18 mouse cellular contexts compared by ENCODE assay signal in the genomic region with DNA sequence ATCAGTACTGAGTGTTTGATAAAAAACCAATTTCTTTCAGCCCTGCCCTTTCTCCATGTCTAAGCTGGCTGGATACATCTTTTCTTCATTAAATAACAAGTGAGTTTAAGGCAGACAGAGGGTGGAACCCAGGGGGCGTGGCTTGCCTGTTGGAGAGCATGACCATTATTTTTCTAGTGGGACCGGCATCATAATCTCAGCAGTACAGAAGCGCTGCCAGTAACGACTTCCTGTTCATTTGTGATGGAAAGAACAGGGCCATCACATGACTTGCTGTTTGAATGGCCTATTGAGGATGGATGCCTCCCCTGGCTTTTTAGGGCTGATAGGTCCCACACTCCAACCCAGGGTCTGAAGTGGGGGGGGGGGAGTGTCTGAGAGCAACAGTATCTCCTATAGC. TPM values are rescaled to one million over a fixed set of nuclear protein-coding genes. Genes with fewer than 3 reads are reported as not detected.
DNase-seq lines count a peak whose midpoint lies in the region; TF ChIP-seq lines count a peak whose summit lies in the region.
"Had no signal": no experiment of that assay in that cellular context is flagged by ENCODE, and none has a peak within 500 bp of the region (broad histone marks: within the 10 kb centered on the region; RNA-seq: fewer than 3 reads in every experiment).

No protein-coding gene starts in this region.

- H3K4me3 ChIP-seq in kidney, adult 2 months (ENCODE audit: insufficient read depth, low read depth, low read length), result no peak overlapping the region
- H3K4me3 ChIP-seq in gastrocnemius, adult 2 months, result no peak overlapping the region
- H3K4me3 ChIP-seq in thymus, adult 2 months (ENCODE audit: control insufficient read depth, insufficient read depth, low read length), result no peak overlapping the region
- H3K4me3 ChIP-seq: erythroblast, embryonic 14.5 days; myocyte had no signal

- no peaks in the 10 kb centered on the region for H3K36me3 ChIP-seq in kidney, adult 2 months (ENCODE audit: control insufficient read depth, insufficient read depth, low read length)
- no peaks in the 10 kb centered on the region for H3K36me3 ChIP-seq in thymus, adult 2 months (ENCODE audit: control insufficient read depth, insufficient read depth, low read length)

- no peaks in the 10 kb centered on the region for H3K27me3 ChIP-seq in kidney, adult 2 months (replicated peaks; ENCODE audit: control insufficient read depth, insufficient read depth, low read length)
- no peaks in the 10 kb centered on the region; the same call in 1 of the 2 replicates for H3K27me3 ChIP-seq in thymus, adult 2 months (ENCODE audit: control insufficient read depth, insufficient read depth, low read length)

- no peak overlapping the region for H3K27ac ChIP-seq in kidney, adult 2 months (ENCODE audit: insufficient read depth, low read depth, low read length)
- H3K27ac ChIP-seq in gastrocnemius, adult 2 months, result no peak overlapping the region; the same call in 1 of the 2 replicates
- no peak overlapping the region; the same call in 1 of the 2 replicates for H3K27ac ChIP-seq in thymus, adult 2 months (ENCODE audit: control insufficient read depth, insufficient read depth, low read length)
- H3K27ac ChIP-seq: hindbrain, embryonic 14.5 days had no signal

- H3K4me1 ChIP-seq in kidney, adult 2 months (ENCODE audit: control insufficient read depth, insufficient read depth, low read length), result peaks cover 9% of the 10 kb centered on the region
- H3K4me1 ChIP-seq in thymus, adult 2 months (replicated peaks; ENCODE audit: control insufficient read depth, insufficient read depth, low read length), result no peaks in the 10 kb centered on the region

- TF ChIP-seq CTCF in kidney, adult 2 months (conservative IDR thresholded peaks at IDR 0.05; ENCODE audit: insufficient read depth, insufficient read length, low read depth, low read length), result no peak
- no peak for TF ChIP-seq CTCF in gastrocnemius, adult 2 months (IDR thresholded peaks at IDR 0.05)
- no peak for TF ChIP-seq CTCF in thymus, adult 2 months (IDR thresholded peaks at IDR 0.05; ENCODE audit: borderline replicate concordance, control insufficient read depth, extremely low read depth, insufficient read depth, low read length, poor library complexity)

- 40% methylated on average over 4 of the region's 4 CpGs for WGBS in kidney, adult 2 months
- 30% methylated on average over 4 of the region's 4 CpGs for WGBS in thymus, adult 2 months

- intact Hi-C loops in gastrocnemius, adult 2 months (cut with DNase I), result loop anchor here (10.0 kb wide), 1 partner anchor 365 kb away; no protein-coding TSS in a partner anchor

- DNase-seq in kidney, adult 2 months, result peak; percentile 51
- DNase-seq in kidney, adult 18-20 months, result no peak
- DNase-seq in NIH3T3 (ENCODE audit: low read depth), result peak; percentile 68
- DNase-seq in gastrocnemius, adult 2 months, result peak; percentile 70
- DNase-seq in kidney, postnatal 10 days, result peak; percentile 66
- no peak for DNase-seq in left cerebral cortex, adult 9 months (ENCODE audit: low spot score in 2 of 2)
- no peak for DNase-seq in spleen, adult 18-20 months
- DNase-seq in thymus, adult 2 months, result no peak
- DNase-seq: cerebellum, adult 11-12 months; layer of hippocampus, postnatal 36 days; liver; lung, postnatal 14 days; right cerebral cortex, postnatal 25 days; thymus, adult 18-20 months had no signal

- TF ChIP-seq POLR2A in kidney, adult 2 months (IDR thresholded peaks at IDR 0.05; ENCODE audit: low read depth, low read length), result no peak
- TF ChIP-seq POLR2A in thymus, adult 2 months (IDR thresholded peaks at IDR 0.05; ENCODE audit: control insufficient read depth, extremely low read depth, insufficient read depth, low read length, poor library complexity), result no peak

RNA-seq across cellular contexts. Expression of gene Dact2, which starts 4.5 kb away (rescaled TPM):
- polyA plus RNA-seq in kidney, adult 2 months (2012; rRNA removed), result 23.3 and 24.2 TPM in 2 replicates
- 1 to 10 TPM; 2.3 to 2.7 TPM for total RNA-seq in gastrocnemius, adult 2 months (2021)
- polyA plus RNA-seq in thymus, adult 2 months (2012; rRNA removed), result 37.4 and 45.8 TPM in 2 replicates
- total RNA-seq: granulocyte monocyte progenitor cell, adult 5-6 weeks had no signal
- polyA plus RNA-seq: erythroblast, embryonic 14.5 days had no signal

Comparison
In these comparisons a context has a peak if more than half of its experiments do, and no peak if none do; other contexts are left out.
1. DNase-seq: peak in kidney, adult 2 months (single experiment), NIH3T3 (single experiment), gastrocnemius, adult 2 months (single experiment) and kidney, postnatal 10 days (single experiment); none in kidney, adult 18-20 months (single experiment), left cerebral cortex, adult 9 months (0 of 2), spleen, adult 18-20 months (0 of 2) and thymus, adult 2 months (single experiment).